Mouse (Mus musculus) bone marrow macrophage, adult 2 months (primary cell): Measurements from ENCODE around the gene B4galt1.

Experiments
- CTCF ChIP-seq: IDR thresholded peaks from 2 replicates; pipeline ENCODE4 v1.5.1; 2012; ENCODE audit warnings: low read depth, mild to moderate bottlenecking, low read length, moderate library complexity
- POLR2A ChIP-seq: IDR thresholded peaks from 2 replicates; pipeline ENCODE4 v1.6.1; 2012; ENCODE audit warnings: mild to moderate bottlenecking, low read depth, low read length, borderline replicate concordance

DNA sequence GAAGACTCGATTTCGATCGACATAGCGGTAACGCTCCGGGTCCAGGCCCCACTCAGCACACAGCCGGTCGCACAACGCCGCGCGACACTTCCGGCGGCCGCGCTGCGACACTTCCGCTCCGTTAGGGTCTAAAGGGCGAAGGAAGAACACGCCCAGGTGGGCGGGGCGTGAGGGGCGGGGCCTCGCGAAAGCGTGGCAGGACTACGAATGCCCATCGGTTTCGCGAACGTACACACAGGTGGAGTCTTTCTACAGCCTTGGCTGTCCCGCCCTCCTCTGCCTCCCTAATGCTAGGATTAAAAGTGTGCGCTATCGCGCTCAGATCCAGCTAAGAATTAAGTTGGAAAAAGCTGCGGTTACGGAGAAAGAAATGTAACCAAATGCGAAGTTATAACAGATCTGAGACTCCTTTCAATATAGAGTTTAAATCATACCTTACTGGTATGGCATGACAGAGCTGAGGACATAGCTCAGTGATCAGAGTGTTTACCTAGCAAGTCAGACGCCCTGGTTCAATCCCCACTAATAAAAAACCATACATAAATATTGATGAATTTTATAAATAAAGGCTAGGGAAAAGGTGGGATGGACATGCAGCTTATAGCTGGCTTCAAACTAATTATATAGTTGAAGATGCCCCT lies 95.9 kb downstream of the B4galt1 start, which contains the start of gene Smu1:
- TF ChIP-seq CTCF (no peak), POLR2A (no peak)
